Mouse (Mus musculus): ENCODE measurements around the gene Rpl10.

GRCm38 (mm10) chrX:74246213-74246681 is 24.4 kb upstream of the Rpl10 start:
- TF ChIP-seq POLR2A (IDR thresholded peaks at IDR 0.05; ENCODE audit: insufficient read depth, low read depth, low read length) (peak; percentile 96), CTCF (IDR thresholded peaks at IDR 0.05) (no peak), EP300 (IDR thresholded peaks at IDR 0.05; ENCODE audit: insufficient read depth, low read depth, low read length) (no peak)

All from heart, adult 2 months (tissue).